Mouse (Mus musculus) embryonic fibroblast, embryonic 13.5 days (primary cell): ENCODE measurements at regions not wholly inside any gene's neighbourhood (a gene's known extent, or its start where the extent isn't known, plus 50 kb on each side); places are given as distances from the start of the nearest gene placed in this dataset.
"Not testable (repeated sequence)": the region's sequence is repeated elsewhere in the genome, so short reads cannot be mapped to it uniquely, and the experiment has no call there.

ENCODE experiments used
- H3K27ac ChIP-seq: 2 replicates; pipeline ENCODE4 v1.5.1; 2012; ENCODE audit warnings: low read length, control low read depth, inconsistent platforms; ENCODE audit not compliant: insufficient read depth
- H3K4me1 ChIP-seq: 2 replicates; pipeline ENCODE4 v1.6.1; 2011; ENCODE audit warnings: low read length; ENCODE audit not compliant: control insufficient read depth, insufficient read depth
- H3K4me3 ChIP-seq: 2 replicates; pipeline ENCODE4 v1.5.1; 2011; ENCODE audit warnings: mild to moderate bottlenecking, control low read depth, low read length; ENCODE audit not compliant: insufficient read depth
- CTCF ChIP-seq: IDR thresholded peaks from 2 replicates; pipeline ENCODE4 v1.5.1; 2011; ENCODE audit warnings: mild to moderate bottlenecking, control low read depth, low read length, moderate library complexity, borderline replicate concordance; ENCODE audit not compliant: insufficient read depth
- POLR2A ChIP-seq: IDR thresholded peaks from 2 replicates; pipeline ENCODE4 v1.6.1; 2011; ENCODE audit warnings: low read depth, mild to moderate bottlenecking, control low read depth, low read length, moderate library complexity

GRCm38 (mm10) chrX:94863123-94863522, 138.8 kb downstream of the Zxdb start:
- TF ChIP-seq POLR2A (no peak), CTCF (no peak)
- no peaks in the 10 kb centered on the region for H3K4me1 ChIP-seq
- no peak overlapping the region for H3K4me3 ChIP-seq
- no peak overlapping the region for H3K27ac ChIP-seq

GRCm38 (mm10) chrX:94865531-94866502, 141.4 kb downstream of the Zxdb start:
- no peaks in the 10 kb centered on the region for H3K4me1 ChIP-seq
- H3K27ac ChIP-seq, result no peak overlapping the region
- peak; percentile 88 for TF ChIP-seq CTCF
- TF ChIP-seq POLR2A, result peak; percentile 57
- H3K4me3 ChIP-seq, result peak overlapping the region; percentile 26; the same call in 1 of the 2 replicates

- H3K27ac ChIP-seq, H3K4me3 ChIP-seq, H3K4me1 ChIP-seq: not testable (repeated sequence)
Measured at GRCm38 (mm10) chrX:94883547-94883946, 142.9 kb downstream of the Spin4 start.
